Mouse (Mus musculus) heart, adult 18-20 months (tissue): Measurements from ENCODE around the gene Prdm16. TPM values are rescaled to one million over a fixed set of nuclear protein-coding genes. Genes with fewer than 3 reads are reported as not detected.

ENCODE experiments used
- DNase-seq, 2 experiments: peaks; one replicate each; pipeline ENCODE4 v3.0.0; 2021 to 2022; ENCODE audit warnings: mixed read lengths in 1 of 2
- total RNA-seq, 2 experiments: library from RNA; stranded (reverse); gene quantifications; 2 replicates each; pipeline ENCODE4 v1.2.3; 2021

Prdm16 gene
- total RNA-seq, 2 experiments from 2014 or later: 10.2 to 10.4 TPM

GRCm38 (mm10) chr4:154603663-154604441 is 32.8 kb downstream of the Prdm16 start:
- no peak for DNase-seq

- DNase-seq: peak; percentile 34 to 58
Observed at GRCm38 (mm10) chr4:154602409-154602808, 34.3 kb downstream of the Prdm16 start.

GRCm38 (mm10) chr4:154601006-154601405 is 35.7 kb downstream of the Prdm16 start:
- no peak for DNase-seq

GRCm38 (mm10) chr4:154599977-154600376 is 36.7 kb downstream of the Prdm16 start:
- DNase-seq: no peak

GRCm38 (mm10) chr4:154598357-154598756 is 38.3 kb downstream of the Prdm16 start:
- no peak for DNase-seq

GRCm38 (mm10) chr4:154596805-154597204 is 39.9 kb downstream of the Prdm16 start:
- DNase-seq: no peak

- DNase-seq: no peak
Observed at GRCm38 (mm10) chr4:154594761-154595556, 41.7 kb downstream of the Prdm16 start.

- DNase-seq: no peak
Observed at GRCm38 (mm10) chr4:154594116-154594760, 42.4 kb downstream of the Prdm16 start.

GRCm38 (mm10) chr4:154592562-154592961 is 44.1 kb downstream of the Prdm16 start:
- no peak for DNase-seq

GRCm38 (mm10) chr4:154590910-154591309 is 45.8 kb downstream of the Prdm16 start:
- DNase-seq: no peak

- no peak for DNase-seq
Observed at GRCm38 (mm10) chr4:154586334-154586733, 50.3 kb downstream of the Prdm16 start.

- peak in 1 of 2 experiments; percentile 26 for DNase-seq
Observed at GRCm38 (mm10) chr4:154585779-154586178, 50.9 kb downstream of the Prdm16 start.

GRCm38 (mm10) chr4:154583712-154584111 is 53.0 kb downstream of the Prdm16 start:
- DNase-seq: no peak

GRCm38 (mm10) chr4:154582607-154583236 is 54.0 kb downstream of the Prdm16 start:
- no peak for DNase-seq

GRCm38 (mm10) chr4:154581261-154581886 is 55.3 kb downstream of the Prdm16 start:
- DNase-seq: peak; percentile 61 to 65

GRCm38 (mm10) chr4:154574208-154574875 is 62.3 kb downstream of the Prdm16 start:
- peak in 1 of 2 experiments; percentile 19 for DNase-seq

- no peak for DNase-seq
Observed at GRCm38 (mm10) chr4:154570451-154570881, 66.2 kb downstream of the Prdm16 start.

GRCm38 (mm10) chr4:154569845-154570244 is 66.8 kb downstream of the Prdm16 start:
- no peak for DNase-seq

- DNase-seq: no peak
Observed at GRCm38 (mm10) chr4:154568798-154569197, 67.9 kb downstream of the Prdm16 start.

- no peak for DNase-seq
Observed at GRCm38 (mm10) chr4:154567942-154568341, 68.7 kb downstream of the Prdm16 start.

- peak in 1 of 2 experiments; percentile 37 for DNase-seq
Observed at GRCm38 (mm10) chr4:154563201-154563600, 73.5 kb downstream of the Prdm16 start.
